Mouse (Mus musculus) layer of hippocampus, adult 9-10 months (tissue): ENCODE data around the gene Zfp385a.

ENCODE experiments used
- DNase-seq: peaks from one replicate; pipeline ENCODE4 v3.0.0; 2022; ENCODE audit warnings: low spot score

The Zfp385a gene

GRCm38 (mm10) chr15:103339961-103340337 is at the start of gene Zfp385a:
TSS of gene Zfp385a (minus strand) at chr15:103340093.
- no peak for DNase-seq

GRCm38 (mm10) chr15:103388556-103389145 is 48.8 kb upstream of the Zfp385a start:
- DNase-seq, result no peak

- DNase-seq, result no peak
These were observed 44.0 kb upstream of the Zfp385a start for GRCm38 (mm10) chr15:103383771-103384488.

- DNase-seq, result no peak
These were observed 43.0 kb upstream of the Zfp385a start for GRCm38 (mm10) chr15:103382795-103383406.

GRCm38 (mm10) chr15:103382075-103382474 is 42.2 kb upstream of the Zfp385a start:
- DNase-seq, result no peak

- no peak for DNase-seq
These were observed 38.9 kb upstream of the Zfp385a start for GRCm38 (mm10) chr15:103378665-103379356.

- no peak for DNase-seq
These were observed 38.1 kb upstream of the Zfp385a start for GRCm38 (mm10) chr15:103377752-103378664.

- DNase-seq, result no peak
These were observed 37.0 kb upstream of the Zfp385a start for GRCm38 (mm10) chr15:103376837-103377269.

GRCm38 (mm10) chr15:103375112-103375800 is 35.4 kb upstream of the Zfp385a start:
- DNase-seq, result no peak

- DNase-seq, result no peak
These were observed 32.6 kb upstream of the Zfp385a start for GRCm38 (mm10) chr15:103372461-103372860.

GRCm38 (mm10) chr15:103371741-103372140 is 31.8 kb upstream of the Zfp385a start:
- no peak for DNase-seq

GRCm38 (mm10) chr15:103371208-103371607 is 31.3 kb upstream of the Zfp385a start:
- DNase-seq, result no peak

- no peak for DNase-seq
These were observed 30.6 kb upstream of the Zfp385a start for GRCm38 (mm10) chr15:103370462-103370861.

GRCm38 (mm10) chr15:103369123-103369522 is 29.2 kb upstream of the Zfp385a start:
- no peak for DNase-seq

- DNase-seq, result no peak
These were observed 28.5 kb upstream of the Zfp385a start for GRCm38 (mm10) chr15:103368179-103368940.

GRCm38 (mm10) chr15:103366376-103367149 is 26.7 kb upstream of the Zfp385a start, which contains the start of gene Itga5:
TSS of gene Itga5 (minus strand) at chr15:103366763.
- DNase-seq, result no peak

- DNase-seq, result no peak
These were observed 25.8 kb upstream of the Zfp385a start for GRCm38 (mm10) chr15:103365471-103366375.

- no peak for DNase-seq
These were observed 24.9 kb upstream of the Zfp385a start for GRCm38 (mm10) chr15:103364761-103365160.
